Mouse (Mus musculus) testis, adult 2 months (tissue): ENCODE data around the gene Olfr49. TPM values are rescaled to one million over a fixed set of nuclear protein-coding genes. Genes with fewer than 3 reads are reported as not detected.
A peak's percentile ranks its signal among the peaks of the same experiment; 100 is the strongest.

Experiments
- H3K27ac ChIP-seq: fragments of 200-500 bp; 2 replicates; pipeline ENCODE4 v1.5.1; 2012; ENCODE audit warnings: low read depth, low read length; ENCODE audit not compliant: control insufficient read depth, insufficient read depth
- H3K27me3 ChIP-seq: fragments of 200-500 bp; 2 replicates; pipeline ENCODE4 v1.6.1; 2012; ENCODE audit warnings: mild to moderate bottlenecking, low read length, moderate library complexity; ENCODE audit not compliant: control insufficient read depth, insufficient read depth
- H3K36me3 ChIP-seq: fragments of 200-500 bp; 2 replicates; pipeline ENCODE4 v1.6.1; 2012; ENCODE audit warnings: mild to moderate bottlenecking, low read length; ENCODE audit not compliant: control insufficient read depth, insufficient read depth
- H3K4me1 ChIP-seq: fragments of 200-500 bp; 2 replicates; pipeline ENCODE4 v1.6.1; 2012; ENCODE audit warnings: low read length; ENCODE audit not compliant: control insufficient read depth, insufficient read depth
- H3K4me3 ChIP-seq: fragments of 200-500 bp; 2 replicates; pipeline ENCODE4 v1.5.1; 2012; ENCODE audit warnings: low read depth, mild to moderate bottlenecking, low read length, moderate library complexity, mixed read lengths; ENCODE audit not compliant: control insufficient read depth
- CTCF ChIP-seq: fragments of 200-500 bp; IDR thresholded peaks from 2 replicates; pipeline ENCODE4 v1.5.1; 2012; ENCODE audit warnings: low read depth, mild to moderate bottlenecking, inconsistent platforms, low read length, moderate library complexity; ENCODE audit not compliant: control insufficient read depth, insufficient read depth, insufficient replicate concordance
- POLR2A ChIP-seq: fragments of 200-500 bp; IDR thresholded peaks from 2 replicates; pipeline ENCODE4 v1.6.1; 2012; ENCODE audit warnings: low read depth, mild to moderate bottlenecking, inconsistent platforms, low read length, moderate library complexity; ENCODE audit not compliant: control insufficient read depth
- polyA plus RNA-seq: library from polyadenylated mRNA; depleted of rRNA; stranded (reverse); fragments of >200 nt; gene quantifications from 2 replicates; pipeline ENCODE4 v1.2.3, GENCODE M21; 2012

Gene Olfr49
- polyA plus RNA-seq, 1 experiment, result not detected

DNA sequence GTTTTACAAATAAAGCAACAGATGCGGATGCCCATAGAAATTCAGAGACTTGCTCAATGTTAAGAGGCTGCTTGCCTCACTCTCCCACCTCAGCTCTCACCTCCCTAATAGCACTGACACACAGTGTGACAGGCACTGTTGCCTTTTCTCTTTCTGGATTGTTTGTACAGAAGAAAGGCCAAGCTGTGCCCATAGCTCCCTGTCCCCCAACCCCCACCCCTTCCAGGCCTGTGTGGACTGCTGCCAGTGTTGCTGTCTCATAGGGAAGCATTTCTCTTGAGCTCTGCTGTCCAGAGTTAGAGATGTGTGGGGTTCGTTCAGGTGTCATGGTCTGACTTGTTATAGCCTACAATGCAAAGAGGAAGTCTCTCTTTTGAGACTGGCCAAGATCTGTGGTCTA, 24.5 kb downstream of the Olfr49 start:
- TF ChIP-seq CTCF, result no peak
- no peak for TF ChIP-seq POLR2A
- Histone ChIP-seq H3K36me3 (no peaks in the 10 kb centered on the region), H3K4me3 (peak overlapping the region; percentile 93), H3K27me3 (no peaks in the 10 kb centered on the region), H3K27ac (peak overlapping the region; percentile 55), H3K4me1 (peaks cover 8% of the 10 kb centered on the region)

DNA sequence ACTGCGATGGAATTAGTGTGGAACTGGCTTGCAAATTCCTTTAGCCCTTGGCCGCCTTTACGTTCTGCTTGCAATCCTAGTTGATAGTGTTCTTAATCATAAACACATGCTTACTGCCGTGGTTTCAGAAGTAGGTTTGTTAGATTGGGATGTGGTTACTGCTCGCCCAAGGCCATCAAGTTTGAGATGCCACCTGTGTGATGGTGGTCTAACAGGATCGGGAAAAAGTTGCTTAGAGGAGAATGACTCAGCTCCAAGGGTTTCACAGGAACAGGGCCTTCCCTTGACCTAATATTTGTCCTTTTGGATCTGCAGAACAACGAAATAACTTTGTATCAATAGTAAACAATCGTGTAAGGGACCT, 25.0 kb downstream of the Olfr49 start:
- Histone ChIP-seq H3K4me3 (peak overlapping the region; percentile 93), H3K27ac (peak overlapping the region; percentile 55), H3K27me3 (no peaks in the 10 kb centered on the region), H3K36me3 (no peaks in the 10 kb centered on the region), H3K4me1 (peaks cover 8% of the 10 kb centered on the region)
- TF ChIP-seq POLR2A (no peak), CTCF (no peak)

DNA sequence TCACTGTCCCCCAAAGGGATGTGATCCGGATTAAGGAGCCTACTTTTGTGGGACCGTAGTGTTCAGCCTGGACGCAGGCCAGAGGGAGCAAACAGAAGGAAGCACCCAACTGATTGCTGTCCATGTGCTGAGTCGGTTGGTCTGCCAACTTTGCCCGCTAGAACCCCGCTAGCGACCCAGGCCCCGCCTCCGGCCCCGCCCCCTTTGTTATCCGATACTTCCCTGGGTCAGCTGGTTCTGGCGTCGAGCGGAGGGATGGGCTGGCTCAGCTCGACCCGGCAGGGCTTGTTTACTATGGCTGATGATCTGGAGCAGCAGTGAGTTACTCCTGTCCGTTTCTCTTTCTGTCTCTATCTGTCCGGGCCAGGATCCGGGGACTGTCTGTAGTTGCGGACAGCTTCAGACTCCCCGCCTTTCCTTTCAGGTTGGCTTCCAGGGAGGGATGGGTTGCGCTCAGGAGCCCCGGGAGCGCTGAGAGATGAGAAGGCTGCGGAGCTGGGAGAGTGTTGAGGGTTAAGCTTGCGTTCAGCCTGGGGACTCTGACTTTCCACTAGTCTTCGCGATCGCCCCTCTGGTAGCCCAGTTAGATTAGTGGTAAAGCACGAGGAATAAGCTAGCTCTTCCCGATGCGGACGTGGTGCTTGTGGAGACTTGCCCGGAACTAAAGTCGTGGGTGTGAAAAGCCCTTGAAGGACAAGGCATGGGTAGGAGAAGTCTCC, 25.6 kb downstream of the Olfr49 start:
- Histone ChIP-seq H3K27ac (peak overlapping the region; percentile 84), H3K36me3 (no peaks in the 10 kb centered on the region), H3K27me3 (no peaks in the 10 kb centered on the region), H3K4me1 (peaks cover 8% of the 10 kb centered on the region), H3K4me3 (peak overlapping the region; percentile 93)
- TF ChIP-seq CTCF (no peak), POLR2A (peak; percentile 84)

DNA sequence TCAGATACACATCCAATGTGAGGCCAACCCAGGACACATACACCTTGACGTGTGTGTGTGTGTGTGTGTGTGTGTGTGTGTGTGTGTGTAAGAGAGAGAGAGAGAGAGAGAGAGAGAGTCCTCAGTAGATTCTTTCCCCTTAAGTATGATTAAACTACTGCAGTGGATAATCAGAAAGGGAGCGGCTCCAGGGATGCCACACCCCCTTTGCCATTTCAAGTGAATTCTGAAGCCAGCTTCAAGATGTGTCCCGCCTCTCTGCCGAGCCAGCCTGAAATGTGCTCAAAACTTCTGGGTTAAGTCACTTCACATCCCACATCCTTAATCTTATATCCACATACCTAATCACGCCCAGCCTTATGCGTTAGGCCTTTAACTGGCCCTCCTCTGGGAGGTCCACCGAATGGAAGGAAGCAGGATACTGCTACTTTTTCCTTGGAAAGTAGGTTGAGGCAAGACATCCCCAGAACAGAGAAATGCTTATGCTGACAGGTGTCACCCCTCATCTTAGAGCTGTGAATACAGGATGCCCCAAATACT, 26.5 kb downstream of the Olfr49 start:
- TF ChIP-seq CTCF, result no peak
- Histone ChIP-seq H3K36me3 (no peaks in the 10 kb centered on the region), H3K27me3 (no peaks in the 10 kb centered on the region), H3K4me3 (peak overlapping the region; percentile 93), H3K27ac (peak overlapping the region; percentile 84; the same call in 1 of the 2 replicates), H3K4me1 (peaks cover 8% of the 10 kb centered on the region)

DNA sequence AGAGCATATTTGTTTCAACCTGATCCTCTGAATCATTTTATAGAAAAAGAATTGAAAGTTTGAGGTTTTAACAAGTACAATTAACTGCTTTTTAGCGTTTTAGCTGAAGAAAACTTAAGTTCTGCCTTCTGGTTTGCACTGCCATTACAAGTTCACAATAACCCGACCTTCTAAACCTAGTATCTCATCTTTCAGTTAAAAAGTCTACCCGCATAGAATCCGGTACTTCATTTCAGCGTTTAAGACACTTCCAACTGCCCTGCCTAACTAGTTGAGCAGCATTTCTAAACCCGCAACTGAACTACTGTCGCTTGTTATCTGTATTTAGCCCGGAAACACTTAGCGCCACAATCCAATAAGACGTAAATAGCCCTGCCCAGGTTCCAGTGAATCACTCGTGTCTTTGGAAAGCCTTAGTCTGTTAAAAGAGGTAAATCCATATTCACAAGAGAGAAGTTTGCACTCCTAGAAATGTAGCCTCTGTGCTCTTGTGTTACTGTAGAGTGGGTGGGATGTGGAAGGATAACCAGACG, 30.0 kb downstream of the Olfr49 start:
- Histone ChIP-seq H3K4me1 (peaks cover 8% of the 10 kb centered on the region), H3K36me3 (no peaks in the 10 kb centered on the region), H3K27me3 (no peaks in the 10 kb centered on the region), H3K4me3 (peak overlapping the region; percentile 82; the same call in 1 of the 2 replicates), H3K27ac (no peak overlapping the region)
- TF ChIP-seq POLR2A (no peak), CTCF (no peak)

DNA sequence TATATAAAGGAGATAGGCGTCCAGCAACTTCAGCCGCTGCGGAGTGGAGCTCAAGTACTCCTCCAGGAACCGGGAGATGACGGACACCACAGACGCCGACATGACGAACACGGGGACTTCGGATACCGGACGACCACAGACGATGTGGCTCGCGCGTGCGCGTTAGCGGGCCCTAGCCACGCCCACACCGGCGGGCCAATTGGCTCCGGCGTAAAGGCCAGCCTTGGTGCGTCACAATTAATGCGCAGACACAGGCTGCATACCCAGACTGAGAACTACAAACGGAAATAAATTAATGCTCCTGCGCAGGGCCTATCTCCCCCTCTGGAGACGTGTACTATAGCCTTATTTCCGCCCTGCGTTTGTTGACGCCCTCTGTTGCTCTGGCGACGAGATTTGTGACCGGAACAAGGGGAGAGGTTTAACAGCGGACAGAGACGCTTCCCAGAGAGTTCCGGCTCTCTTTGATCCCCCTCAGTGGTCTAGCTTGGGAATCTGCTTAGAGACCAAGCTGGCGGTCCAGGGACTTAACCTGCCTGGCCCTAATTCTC, 30.9 kb downstream of the Olfr49 start, which contains the start of the genes Dad1 and Abhd4:
Gene Dad1 (minus strand): TSS at position 364 of the 551 bp plus-strand sequence.
Gene Abhd4 (plus strand): TSS at position 448 of the 551 bp plus-strand sequence.
- no peaks in the 10 kb centered on the region for H3K36me3 ChIP-seq
- H3K27me3 ChIP-seq, result no peaks in the 10 kb centered on the region
- peak within 1 kb of the TSS; percentile 82 for H3K4me3 ChIP-seq
- H3K27ac ChIP-seq, result peak within 1 kb of the TSS; percentile 66
- TF ChIP-seq POLR2A (peak; percentile 99), CTCF (no peak)
- H3K4me1 ChIP-seq, result peaks cover 4% of the 10 kb centered on the region

DNA sequence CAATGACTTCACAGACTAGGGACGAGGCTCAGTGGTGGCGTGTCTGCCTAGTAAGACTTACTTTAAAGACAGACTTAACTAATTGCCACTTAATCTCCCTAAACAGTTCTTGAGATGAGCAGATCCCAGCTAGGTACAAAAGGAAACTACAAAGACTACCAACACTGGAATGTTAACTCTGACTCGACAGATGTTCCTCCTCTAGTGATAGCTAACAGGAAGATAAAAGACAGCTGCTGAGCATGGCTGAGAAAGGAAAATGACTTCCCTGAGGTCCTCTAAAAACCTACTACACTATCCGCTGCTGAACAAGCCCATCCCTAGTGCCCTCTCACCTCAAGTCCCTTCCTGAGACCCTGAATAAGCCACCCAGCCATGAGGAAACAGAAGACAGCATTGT, 34.6 kb downstream of the Olfr49 start:
- TF ChIP-seq POLR2A, result no peak
- no peak for TF ChIP-seq CTCF
- Histone ChIP-seq H3K4me3 (peak overlapping the region; percentile 63; the same call in 1 of the 2 replicates), H3K27me3 (no peaks in the 10 kb centered on the region), H3K4me1 (no peaks in the 10 kb centered on the region; the same call in 1 of the 2 replicates), H3K36me3 (no peaks in the 10 kb centered on the region; the same call in 1 of the 2 replicates), H3K27ac (no peak overlapping the region)
